Mouse (Mus musculus) neutrophil, adult 5-6 weeks (primary cell): ENCODE measurements at regions not wholly inside any gene's neighbourhood (a gene's known extent, or its start where the extent isn't known, plus 50 kb on each side); places are given as distances from the start of the nearest gene placed in this dataset.

ENCODE experiments used
- ATAC-seq: fragments of 151-379, 151-347 bp; 2 replicates; pipeline ENCODE4 v1.8.0; 2017; ENCODE audit warnings: mild to moderate bottlenecking, moderate TSS enrichment; ENCODE audit not compliant: insufficient number of reproducible peaks, poor library complexity, low FRiP score, severe bottlenecking; ENCODE audit errors: extremely low read depth

GRCm38 (mm10) chr10:117988076-117988475 lies 142.2 kb upstream of the Rap1b start:
- ATAC-seq: no peak

- no peak for ATAC-seq
Measured at GRCm38 (mm10) chr10:117991176-117991575, 145.3 kb upstream of the Rap1b start.

GRCm38 (mm10) chr10:117992317-117992716 lies 146.5 kb upstream of the Rap1b start:
- no peak for ATAC-seq

GRCm38 (mm10) chr10:117993809-117994208 lies 147.8 kb upstream of the Mdm1 start:
- 0 out of 2 replicates have a peak, but pooled peaks have one; percentile 26 for ATAC-seq

GRCm38 (mm10) chr10:117994768-117995167 lies 146.8 kb upstream of the Mdm1 start:
- no peak for ATAC-seq

GRCm38 (mm10) chr10:117997796-117998195 lies 143.8 kb upstream of the Mdm1 start:
- ATAC-seq: no peak

- no peak for ATAC-seq
Measured at GRCm38 (mm10) chr10:118000591-118000990, 141.0 kb upstream of the Mdm1 start.

GRCm38 (mm10) chr10:118001501-118001900 lies 140.1 kb upstream of the Mdm1 start:
- no peak for ATAC-seq

- ATAC-seq: peak; percentile 47; the same call in 1 of the 2 replicates
Measured at GRCm38 (mm10) chr10:118001971-118002370, 139.6 kb upstream of the Mdm1 start.

GRCm38 (mm10) chr10:118002559-118002958 lies 139.1 kb upstream of the Mdm1 start:
- no peak for ATAC-seq

GRCm38 (mm10) chr10:118003179-118003578 lies 138.4 kb upstream of the Mdm1 start:
- ATAC-seq: no peak

GRCm38 (mm10) chr10:118003739-118004361 lies 137.8 kb upstream of the Mdm1 start:
- ATAC-seq: no peak

GRCm38 (mm10) chr10:118004362-118004958 lies 137.2 kb upstream of the Mdm1 start:
- no peak for ATAC-seq

GRCm38 (mm10) chr10:118006827-118007550 lies 134.6 kb upstream of the Mdm1 start:
- ATAC-seq: 0 out of 2 replicates have a peak, but pooled peaks have one; percentile 20

GRCm38 (mm10) chr10:118007846-118008245 lies 133.8 kb upstream of the Mdm1 start:
- ATAC-seq: no peak

GRCm38 (mm10) chr10:118011687-118012567 lies 129.7 kb upstream of the Mdm1 start:
- ATAC-seq: 0 out of 2 replicates have a peak, but pooled peaks have one; percentile 19

GRCm38 (mm10) chr10:118028831-118029230 lies 112.8 kb upstream of the Mdm1 start:
- ATAC-seq: no peak

- no peak for ATAC-seq
Measured at GRCm38 (mm10) chr10:118034401-118034800, 107.2 kb upstream of the Mdm1 start.

GRCm38 (mm10) chr10:118035035-118035434 lies 106.6 kb upstream of the Mdm1 start:
- no peak for ATAC-seq
